21 mouse cellular contexts compared by ENCODE assay signal in genomic region chr2:151772169-151772568, GRCm38 (mm10). TPM values are rescaled to one million over a fixed set of nuclear protein-coding genes. Genes with fewer than 3 reads are reported as not detected.
DNase-seq lines count a peak whose midpoint lies in the region.
"Had no signal": no experiment of that assay in that cellular context is flagged by ENCODE, and none has a peak within 500 bp of the region (broad histone marks: within the 10 kb centered on the region; RNA-seq: fewer than 3 reads in every experiment).

No protein-coding gene starts in this region.

- 79% methylated on average over 4 of the region's 4 CpGs for WGBS in heart, embryonic 10.5 days

- peak; percentile 38 to 50 for DNase-seq in cerebellum, postnatal 10 days
- no peak for DNase-seq in cerebellum, adult 9-10 months
- DNase-seq in heart, adult 11 months = peak; percentile 57
- no peak for DNase-seq in heart, embryonic 10.5 days (ENCODE audit: low spot score)
- DNase-seq in lung, postnatal 10 days = peak; percentile 21
- no peak for DNase-seq in lung, postnatal 36 days
- no peak for DNase-seq in adrenal gland, adult 2 months
- DNase-seq: adrenal gland, postnatal 10 days; adrenal gland, postnatal 25 days; B cell, adult 2 months; cerebellum, adult 11-12 months; cerebellum, adult 2 months; cerebellum, adult 9-11 months; cerebellum, postnatal 36 days; embryo, embryonic 11 days had no signal

- no peak overlapping the region for H3K4me3 ChIP-seq in heart, embryonic 10.5 days
- H3K4me3 ChIP-seq: embryonic facial prominence, embryonic 13.5 days; embryonic facial prominence, embryonic 15.5 days; erythroblast, embryonic 14.5 days; forebrain, embryonic 10.5 days; forebrain, embryonic 12.5 days had no signal

- no peak overlapping the region for H3K27ac ChIP-seq in heart, embryonic 10.5 days
- H3K27ac ChIP-seq: embryonic facial prominence, embryonic 13.5 days; embryonic facial prominence, embryonic 15.5 days; forebrain, embryonic 10.5 days; forebrain, embryonic 12.5 days had no signal

- no peaks in the 10 kb centered on the region for H3K9me3 ChIP-seq in heart, embryonic 10.5 days
- H3K9me3 ChIP-seq: embryonic facial prominence, embryonic 13.5 days; embryonic facial prominence, embryonic 15.5 days; forebrain, embryonic 10.5 days; forebrain, embryonic 12.5 days; G1E had no signal

- H3K36me3 ChIP-seq in heart, embryonic 10.5 days = no peaks in the 10 kb centered on the region
- H3K36me3 ChIP-seq: embryonic facial prominence, embryonic 13.5 days; embryonic facial prominence, embryonic 15.5 days; forebrain, embryonic 10.5 days; forebrain, embryonic 12.5 days; G1E had no signal

- H3K4me1 ChIP-seq in heart, embryonic 10.5 days = no peaks in the 10 kb centered on the region
- H3K4me1 ChIP-seq: forebrain, embryonic 12.5 days had no signal

- H3K27me3 ChIP-seq in heart, embryonic 10.5 days (ENCODE audit: insufficient read depth, poor library complexity, severe bottlenecking) = peaks cover 11% of the 10 kb centered on the region
- H3K27me3 ChIP-seq: embryonic facial prominence, embryonic 13.5 days; embryonic facial prominence, embryonic 15.5 days had no signal

RNA-seq across cellular contexts. Expression of gene Psmf1, which starts 28.2 kb away (rescaled TPM):
- 37.2 and 43.1 TPM in 2 replicates for polyA plus RNA-seq in heart, embryonic 10.5 days (2016; fragmentation: Nextera tagmentation; extraction: Ambion mirVana)
- 10 to 100 TPM; 35.8 to 39.7 TPM for total RNA-seq in adrenal gland, adult 2 months (2021)
- 38.3 and 47.1 TPM in 2 replicates for polyA plus RNA-seq in adrenal gland, adult 2 months (2012; rRNA removed)

Comparison
In these comparisons a context has a peak if more than half of its experiments do, and no peak if none do; other contexts are left out.
1. DNase-seq: peak in cerebellum, postnatal 10 days (2 of 2), heart, adult 11 months (single experiment) and lung, postnatal 10 days (single experiment); none in cerebellum, adult 9-10 months (single experiment), heart, embryonic 10.5 days (single experiment), lung, postnatal 36 days (single experiment) and adrenal gland, adult 2 months (single experiment).